Mouse (Mus musculus) heart, postnatal 0 days (tissue): Measurements from ENCODE around the gene Gabbr1.

ENCODE experiments used
- CTCF ChIP-seq: IDR thresholded peaks from 2 replicates; pipeline ENCODE4 v1.5.1; 2016; ENCODE audit warnings: antibody characterized with exemption, control low read depth, low read depth
- EP300 ChIP-seq: IDR thresholded peaks from 2 replicates; pipeline ENCODE4 v1.6.1; 2016; ENCODE audit warnings: antibody characterized with exemption, low read depth

DNA sequence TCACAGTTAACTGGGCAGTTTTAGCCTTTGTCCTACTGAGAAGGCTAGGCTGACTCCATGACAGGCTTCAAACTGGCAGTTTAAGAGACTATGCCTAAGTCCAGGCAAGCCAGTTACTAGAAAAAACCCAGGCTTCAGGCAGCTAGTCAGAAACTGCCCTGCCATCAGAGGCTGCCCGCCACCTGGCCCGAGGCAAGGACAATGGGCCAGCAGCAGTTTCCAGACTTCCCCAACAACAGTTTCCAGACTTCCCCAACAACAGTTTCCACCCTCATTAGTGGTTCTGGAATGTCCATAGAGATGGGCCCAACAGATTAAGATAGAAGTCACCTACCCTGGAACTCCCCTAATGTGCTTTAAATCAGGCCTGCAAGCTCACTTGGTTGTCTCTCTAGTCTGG, 19.3 kb upstream of the Gabbr1 start:
- no peak for TF ChIP-seq EP300
- TF ChIP-seq CTCF: no peak
